Mouse (Mus musculus) hindbrain, postnatal 0 days (tissue): ENCODE results near the gene Maml3. TPM values are rescaled to one million over a fixed set of nuclear protein-coding genes. Genes with fewer than 3 reads are reported as not detected.
A peak's percentile ranks its signal among the peaks of the same experiment; 100 is the strongest.

Experiments
- ATAC-seq: fragments of 200-750 bp; cut with Nextera tagmentation; 2 replicates; pipeline ENCODE4 v1.8.0; 2017; ENCODE audit warnings: mild to moderate bottlenecking, moderate TSS enrichment, moderate library complexity
- DNase-seq: peaks from one replicate; pipeline ENCODE4 v3.0.0-alpha.2; 2015; ENCODE audit warnings: low spot score
- H3K27ac ChIP-seq: fragments of 300-500 bp; sonication (generic); 2 replicates; pipeline ENCODE4 v1.5.1; 2014; ENCODE audit warnings: mild to moderate bottlenecking
- H3K27me3 ChIP-seq: fragments of 300-500 bp; sonication (generic); 2 replicates; pipeline ENCODE4 v1.6.1; 2014; ENCODE audit warnings: low read length, mixed read lengths; ENCODE audit not compliant: insufficient read depth
- H3K36me3 ChIP-seq: fragments of 300-500 bp; sonication (generic); 2 replicates; pipeline ENCODE4 v1.6.1; 2014; ENCODE audit warnings: low read length, mixed read lengths; ENCODE audit not compliant: insufficient read depth
- H3K4me1 ChIP-seq: fragments of 300-500 bp; sonication (generic); 2 replicates; pipeline ENCODE4 v1.6.1; 2014; ENCODE audit warnings: antibody characterized with exemption, low read length, mixed read lengths; ENCODE audit not compliant: insufficient read depth
- H3K4me2 ChIP-seq: fragments of 300-500 bp; sonication (generic); 2 replicates; pipeline ENCODE4 v1.6.1; 2014; ENCODE audit warnings: low read depth, mild to moderate bottlenecking, low read length, moderate library complexity, mixed read lengths
- H3K4me3 ChIP-seq: fragments of 300-500 bp; sonication (generic); 2 replicates; pipeline ENCODE4 v1.5.1; 2014; ENCODE audit warnings: low read length
- H3K9ac ChIP-seq: fragments of 300-500 bp; sonication (generic); replicated peaks from 2 replicates; pipeline ENCODE4 v1.6.1; 2014; ENCODE audit warnings: mild to moderate bottlenecking, low read length, moderate library complexity, mixed read lengths
- H3K9me3 ChIP-seq: fragments of 300-500 bp; sonication (generic); 2 replicates; pipeline ENCODE4 v1.6.1; 2016; ENCODE audit warnings: low read length, mixed read lengths
- CTCF ChIP-seq: IDR thresholded peaks from 2 replicates; pipeline ENCODE4 v1.5.1; 2016; ENCODE audit warnings: antibody characterized with exemption, control low read depth, low read depth
- WGBS: fragments of 180-500 bp; shearing (Covaris S2); extraction: QIAGEN DNeasy Blood & Tissue Kit; methylation state at CpG from one replicate; pipeline ENCODE4 v1.1.7; 2014; 5-methylcytosine and 5-hydroxymethylcytosine counted together
- polyA plus RNA-seq: library from polyadenylated mRNA; unstranded; fragments of >200 nt; fragmentation: Nextera tagmentation; extraction: Ambion mirVana; gene quantifications from 2 replicates; pipeline ENCODE4 v1.2.1, GENCODE M21; 2015
- total RNA-seq: library from RNA; depleted of rRNA; stranded (reverse); fragments of >200 nt; gene quantifications from 2 replicates; pipeline ENCODE4 v1.2.3, GENCODE M21; 2014; rRNA removed

The Maml3 gene
- total RNA-seq, result 18.0 and 18.8 TPM in 2 replicates
- polyA plus RNA-seq, result 4.3 and 4.8 TPM in 2 replicates

DNA sequence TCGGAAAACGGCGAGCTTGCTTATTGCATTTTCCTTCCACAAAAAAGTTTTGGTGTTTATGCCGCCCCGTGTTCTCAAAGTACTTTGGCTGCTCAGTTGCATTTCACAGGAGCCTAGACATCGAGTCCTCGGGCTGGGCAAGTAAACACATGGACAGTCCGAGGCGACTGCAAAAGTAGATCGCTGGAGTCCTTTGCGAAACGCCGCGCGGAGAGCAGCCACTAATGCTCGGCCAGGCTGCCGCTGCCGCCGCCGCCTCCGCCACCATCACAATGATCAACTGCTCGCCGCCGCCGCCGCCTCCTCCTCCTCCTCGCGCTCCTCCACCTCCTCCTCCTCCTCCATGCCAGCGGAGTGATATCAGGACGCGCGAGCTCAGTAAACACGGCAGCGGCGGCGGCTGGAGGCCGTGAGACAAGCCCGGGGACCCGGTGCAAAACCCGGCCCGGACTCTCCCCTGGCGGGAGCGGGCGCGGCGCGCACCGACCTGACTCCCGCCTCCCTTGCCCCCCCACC, at the start of gene Maml3:
TSS of gene Maml3 (minus strand) at position 441 of the 516 bp plus-strand sequence.
- TF ChIP-seq CTCF, result no peak
- Histone ChIP-seq H3K36me3 (no peaks in the 10 kb centered on the region), H3K4me3 (peak within 1 kb of the TSS; percentile 79), H3K4me1 (no peaks in the 10 kb centered on the region), H3K27ac (peak within 1 kb of the TSS; percentile 98), H3K4me2 (peak within 1 kb of the TSS; percentile 96), H3K9ac (peak within 1 kb of the TSS; percentile 79), H3K9me3 (no peaks in the 10 kb centered on the region), H3K27me3 (no peaks in the 10 kb centered on the region)
- ATAC-seq (peak; percentile 59), DNase-seq (peak; percentile 96)
- WGBS, result under 1% methylated on average over 32 of the region's 49 CpGs

DNA sequence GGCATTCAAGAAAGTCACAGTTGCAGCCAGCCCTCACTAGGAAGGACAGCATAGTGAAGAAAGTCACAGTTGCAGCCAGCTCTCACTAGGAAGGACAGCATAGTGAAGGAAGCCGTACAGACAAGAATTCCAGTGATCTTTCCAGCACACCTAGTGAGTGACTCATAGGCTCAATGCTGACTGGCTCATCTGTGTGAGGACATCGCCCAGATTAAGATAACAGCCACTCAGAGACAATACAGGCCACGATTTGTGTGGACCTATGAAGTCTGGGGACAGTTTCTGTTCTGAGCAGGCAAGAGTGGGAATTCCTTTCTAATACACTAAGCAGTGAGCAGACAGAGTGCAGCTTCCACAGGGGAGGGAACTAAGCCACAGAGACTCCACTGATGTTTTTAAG, 46.3 kb upstream of the Maml3 start:
- ATAC-seq, result no peak
- no peaks in the 10 kb centered on the region for H3K27me3 ChIP-seq
- DNase-seq, result no peak
- H3K27ac ChIP-seq, result no peak overlapping the region
- no peak overlapping the region for H3K4me3 ChIP-seq
- TF ChIP-seq CTCF, result no peak
- no peaks in the 10 kb centered on the region for H3K4me1 ChIP-seq
- WGBS, result 71% methylated on average over 3 of the region's 3 CpGs
- no peaks in the 10 kb centered on the region for H3K9me3 ChIP-seq
- no peaks in the 10 kb centered on the region for H3K36me3 ChIP-seq
- H3K9ac ChIP-seq, result no peak overlapping the region
- no peak overlapping the region for H3K4me2 ChIP-seq

DNA sequence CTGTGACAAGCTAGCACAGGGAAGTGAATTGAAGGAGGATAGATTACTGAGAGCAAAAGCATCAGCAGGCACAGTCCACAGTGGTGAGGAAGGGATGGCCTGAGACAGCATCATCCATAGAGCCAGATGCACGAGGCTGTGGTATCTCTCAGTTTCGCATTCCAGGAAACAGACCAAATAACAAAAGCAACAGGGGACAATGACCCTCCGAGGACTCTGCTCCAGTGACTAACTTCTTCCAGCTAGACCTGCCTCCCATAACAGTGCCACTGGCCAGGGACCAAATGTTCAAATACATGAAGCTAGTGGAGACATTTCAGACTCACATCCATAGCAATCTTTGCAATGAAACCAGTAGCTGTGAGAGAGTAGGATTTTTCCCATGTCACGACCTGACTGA, 43.4 kb upstream of the Maml3 start:
- Histone ChIP-seq H3K27me3 (no peaks in the 10 kb centered on the region), H3K4me2 (no peak overlapping the region), H3K36me3 (no peaks in the 10 kb centered on the region), H3K9me3 (no peaks in the 10 kb centered on the region), H3K4me3 (no peak overlapping the region), H3K9ac (no peak overlapping the region), H3K4me1 (no peaks in the 10 kb centered on the region), H3K27ac (no peak overlapping the region)
- WGBS, result 46% methylated on average over 4 of the region's 4 CpGs
- DNase-seq, result no peak
- no peak for TF ChIP-seq CTCF
- no peak for ATAC-seq

DNA sequence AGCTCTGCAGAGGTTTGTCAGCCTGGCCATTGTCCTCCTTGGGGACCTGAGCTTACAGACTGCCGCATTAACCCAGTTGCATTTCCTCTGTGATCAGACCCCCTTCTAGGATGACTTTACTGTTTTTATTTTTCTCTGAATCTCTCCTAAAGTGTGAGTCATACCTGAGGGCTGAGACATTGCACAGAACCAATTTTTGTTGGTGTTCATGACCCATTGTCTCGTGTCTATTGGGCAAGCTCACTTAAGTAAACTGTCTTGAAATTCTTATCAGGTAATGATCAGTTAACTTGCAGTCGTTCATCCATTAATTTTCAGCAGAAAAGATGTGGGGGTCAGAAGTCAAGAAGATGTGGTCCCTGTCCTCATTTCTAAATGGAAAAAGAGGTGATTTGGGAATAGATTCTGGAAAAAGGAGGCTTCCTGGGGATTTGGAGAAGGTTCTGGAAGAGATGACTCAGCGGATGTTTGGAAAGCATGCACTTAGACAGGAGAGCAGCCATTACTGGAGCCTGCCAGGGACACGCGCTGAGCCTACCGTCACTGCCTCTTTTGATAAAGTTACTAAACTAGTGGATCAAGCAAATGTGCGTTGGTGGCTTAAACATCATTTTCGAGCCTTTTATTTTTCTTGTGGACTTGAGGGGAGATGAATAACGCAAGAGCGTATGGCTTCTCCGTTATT, 40.0 kb upstream of the Maml3 start:
- no peak overlapping the region for H3K4me3 ChIP-seq
- H3K9ac ChIP-seq, result no peak overlapping the region
- TF ChIP-seq CTCF, result no peak
- H3K4me2 ChIP-seq, result no peak overlapping the region
- no peaks in the 10 kb centered on the region for H3K36me3 ChIP-seq
- ATAC-seq, result no peak
- H3K27ac ChIP-seq, result no peak overlapping the region
- no peaks in the 10 kb centered on the region for H3K9me3 ChIP-seq
- H3K4me1 ChIP-seq, result no peaks in the 10 kb centered on the region
- DNase-seq, result no peak
- 89% methylated on average over 12 of the region's 12 CpGs for WGBS
- no peaks in the 10 kb centered on the region for H3K27me3 ChIP-seq

DNA sequence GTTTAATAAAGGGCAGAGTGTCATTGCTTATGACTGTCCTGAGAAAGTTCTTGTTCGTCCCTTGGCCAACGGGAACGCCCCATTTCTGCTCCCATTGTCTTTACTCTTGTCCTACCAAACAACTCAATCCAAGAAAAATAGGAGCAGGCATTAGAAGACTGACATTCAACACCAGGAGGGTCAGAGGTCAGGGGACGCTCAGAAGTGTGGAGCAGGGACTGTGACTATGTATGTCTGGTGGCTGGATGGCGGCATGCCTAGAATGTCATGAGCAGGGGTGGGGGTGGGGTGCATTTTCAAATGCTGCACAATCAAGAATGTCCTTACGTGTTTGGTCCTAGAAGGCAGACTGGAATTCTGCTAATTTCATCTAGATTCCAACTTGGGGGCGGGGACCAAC, 38.1 kb upstream of the Maml3 start:
- Histone ChIP-seq H3K36me3 (no peaks in the 10 kb centered on the region), H3K4me2 (no peak overlapping the region), H3K4me1 (no peaks in the 10 kb centered on the region), H3K9ac (no peak overlapping the region), H3K4me3 (no peak overlapping the region), H3K27ac (no peak overlapping the region), H3K9me3 (no peaks in the 10 kb centered on the region), H3K27me3 (no peaks in the 10 kb centered on the region)
- ATAC-seq, result no peak
- TF ChIP-seq CTCF, result no peak
- DNase-seq, result no peak
- 62% methylated on average over 7 of the region's 7 CpGs for WGBS

DNA sequence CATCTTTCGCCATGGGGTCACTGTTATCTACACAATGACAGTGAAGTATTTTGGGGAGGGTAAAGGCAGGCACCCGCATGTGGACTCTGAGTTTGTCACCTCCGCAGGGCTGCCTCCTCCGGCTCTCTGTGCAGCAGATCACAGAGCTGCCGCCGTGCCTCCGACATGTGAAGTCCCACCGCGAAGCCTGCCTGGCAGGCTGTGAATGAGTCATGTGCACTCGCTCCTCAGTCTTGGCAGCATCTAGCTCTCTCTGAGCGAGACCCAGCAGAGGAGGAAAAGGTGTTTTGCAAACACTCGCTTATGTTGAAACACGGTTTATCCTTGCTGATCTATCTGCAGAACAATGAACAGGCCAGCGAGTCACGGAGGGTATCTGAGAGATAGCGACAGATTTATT, 35.3 kb upstream of the Maml3 start:
- H3K4me3 ChIP-seq, result no peak overlapping the region
- no peak for TF ChIP-seq CTCF
- ATAC-seq, result peak; percentile 53; the same call in 1 of the 2 replicates

DNA sequence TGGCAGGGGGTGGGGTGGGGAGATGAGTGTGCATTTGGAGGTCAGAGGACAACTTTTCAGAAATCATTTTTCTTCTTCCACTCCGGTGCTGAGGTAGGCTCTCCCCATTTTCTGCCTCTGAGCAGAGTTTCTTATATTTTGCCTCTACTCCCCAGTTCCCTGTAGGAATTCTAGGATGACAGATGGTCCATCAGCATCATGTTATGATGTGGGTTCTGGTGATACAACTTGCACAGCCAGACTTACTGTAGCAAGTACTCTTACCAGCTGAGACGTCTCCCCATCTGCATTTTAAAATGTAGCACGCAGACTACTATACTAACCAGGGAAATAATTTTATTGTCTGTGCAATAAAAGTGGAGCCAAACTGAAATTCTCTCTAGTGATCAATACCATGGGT, 20.5 kb upstream of the Maml3 start:
- WGBS, result 77% methylated on average over 3 of the region's 3 CpGs

More for the DNA sequence above, 35.3 kb upstream of the Maml3 start:
- H3K27me3 ChIP-seq, result no peaks in the 10 kb centered on the region
- whole genome bisulfite sequencing, result 52% methylated on average over 16 of the region's 16 CpGs
- no peaks in the 10 kb centered on the region for H3K36me3 ChIP-seq
- H3K9ac ChIP-seq, result no peak overlapping the region
- no peaks in the 10 kb centered on the region for H3K4me1 ChIP-seq
- peak; percentile 63 for DNase-seq
- no peaks in the 10 kb centered on the region for H3K9me3 ChIP-seq
- H3K27ac ChIP-seq, result no peak overlapping the region
- no peak overlapping the region for H3K4me2 ChIP-seq

More for the DNA sequence above, 20.5 kb upstream of the Maml3 start:
- Histone ChIP-seq H3K4me1 (no peaks in the 10 kb centered on the region), H3K9me3 (no peaks in the 10 kb centered on the region), H3K27me3 (no peaks in the 10 kb centered on the region), H3K4me2 (no peak overlapping the region), H3K36me3 (no peaks in the 10 kb centered on the region), H3K27ac (no peak overlapping the region), H3K4me3 (no peak overlapping the region), H3K9ac (no peak overlapping the region)
- DNase-seq (no peak), ATAC-seq (no peak)
- TF ChIP-seq CTCF, result no peak
